Mouse (Mus musculus): ENCODE measurements at regions not wholly inside any gene's neighbourhood (a gene's known extent, or its start where the extent isn't known, plus 50 kb on each side); places are given as distances from the start of the nearest gene placed in this dataset.
A peak's percentile ranks its signal among the peaks of the same experiment; 100 is the strongest.

DNA sequence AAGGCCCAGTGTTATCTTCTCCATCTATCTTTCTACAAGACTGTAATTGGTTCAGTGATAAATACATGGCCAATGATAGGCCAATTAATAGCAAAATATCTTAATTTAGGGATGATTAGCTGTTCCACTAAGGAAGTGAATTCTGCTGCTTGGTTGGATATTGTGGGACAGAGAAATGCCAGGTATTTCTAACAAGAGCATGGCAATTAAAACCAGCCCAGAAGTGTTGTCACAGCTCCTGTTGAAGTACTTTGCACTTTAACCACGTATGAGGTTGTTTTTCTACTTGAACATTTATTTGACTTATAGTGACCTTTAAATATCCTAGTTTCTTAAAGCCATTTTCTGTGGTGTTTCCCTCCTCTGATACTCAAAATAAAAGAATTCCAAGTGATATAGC lies 65.7 kb upstream of the Acsl4 start:
- no peak for DNase-seq

DNA sequence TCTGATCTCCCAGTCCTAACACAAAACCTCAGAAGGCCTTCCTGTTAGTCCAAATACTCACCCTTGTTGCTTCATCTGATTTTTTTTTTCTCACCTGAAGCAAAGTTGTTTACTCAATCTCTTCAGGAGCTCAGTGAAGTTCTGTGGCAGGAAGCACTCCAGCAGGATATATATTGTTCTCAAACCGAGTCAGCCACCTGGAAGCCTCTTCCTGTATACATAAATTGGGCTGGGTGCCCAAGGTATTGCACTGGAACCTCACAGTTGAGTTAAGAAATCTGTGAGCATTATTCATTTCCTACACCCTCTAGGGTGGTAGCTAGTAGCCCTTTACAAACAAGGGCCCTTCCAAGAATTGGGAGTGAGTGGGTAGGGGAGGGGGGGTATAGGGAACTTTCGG lies 73.8 kb upstream of the Acsl4 start:
- no peak for DNase-seq

DNA sequence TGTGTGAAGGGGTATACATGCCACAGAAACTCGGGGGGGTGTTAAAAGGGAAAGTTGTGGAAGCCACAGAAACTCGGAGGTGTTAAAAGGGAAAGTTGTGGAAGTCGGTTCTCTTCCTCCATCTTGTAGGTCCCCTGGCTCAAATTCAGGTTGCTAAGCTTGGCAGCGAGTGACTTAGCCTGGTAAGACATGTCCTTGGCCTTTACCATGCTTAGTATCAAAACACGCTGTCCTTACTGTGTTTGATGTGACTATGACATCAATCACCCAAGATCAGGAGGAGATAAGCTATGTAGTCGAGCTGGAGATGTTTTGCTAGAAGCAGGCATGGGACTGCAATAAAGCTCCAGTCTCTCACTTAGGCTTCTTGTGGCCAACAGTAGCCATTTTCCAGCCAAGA lies 74.4 kb upstream of the Acsl4 start:
- peak; percentile 47 for DNase-seq

DNA sequence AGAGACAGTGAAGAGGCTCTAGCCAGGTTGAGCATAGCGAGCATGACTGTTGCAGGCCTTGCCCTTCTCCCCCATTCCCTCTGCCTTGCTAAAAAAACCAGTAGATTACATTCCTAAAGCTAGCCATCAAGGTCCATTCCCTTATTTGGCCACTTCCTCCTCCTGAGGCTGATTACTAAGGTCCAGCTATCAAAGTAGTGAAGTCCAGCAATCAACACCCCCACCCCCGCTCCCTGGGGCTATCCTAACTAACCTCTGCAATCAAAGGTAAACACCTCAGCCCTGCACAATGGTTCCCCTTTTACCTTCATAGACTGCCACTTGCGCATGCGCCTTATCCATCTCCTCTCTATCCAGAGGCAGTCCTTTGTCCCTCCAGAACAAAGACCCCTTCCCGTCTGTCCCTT lies 77.5 kb upstream of the Acsl4 start:
- peak; percentile 11 for DNase-seq

DNA sequence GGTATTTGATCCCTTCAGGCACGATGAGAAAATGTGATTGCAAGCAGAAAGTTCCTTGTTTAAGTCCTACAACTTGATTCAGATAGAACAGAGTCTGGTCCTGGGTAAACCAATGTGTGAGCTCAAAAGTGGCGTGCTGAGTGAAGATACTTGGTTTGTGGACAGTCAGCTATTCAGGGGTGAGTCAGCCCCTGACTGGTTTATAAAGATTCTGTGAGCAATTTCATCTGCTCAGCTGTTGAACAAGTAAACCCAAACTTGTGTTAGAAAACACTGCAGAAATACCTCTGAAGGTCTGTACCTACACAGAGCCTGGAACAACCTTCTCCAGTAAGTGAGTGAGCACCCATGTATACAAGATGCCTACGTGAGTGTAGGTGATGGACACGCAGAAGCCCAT lies 78.1 kb upstream of the Acsl4 start:
- DNase-seq = no peak

DNA sequence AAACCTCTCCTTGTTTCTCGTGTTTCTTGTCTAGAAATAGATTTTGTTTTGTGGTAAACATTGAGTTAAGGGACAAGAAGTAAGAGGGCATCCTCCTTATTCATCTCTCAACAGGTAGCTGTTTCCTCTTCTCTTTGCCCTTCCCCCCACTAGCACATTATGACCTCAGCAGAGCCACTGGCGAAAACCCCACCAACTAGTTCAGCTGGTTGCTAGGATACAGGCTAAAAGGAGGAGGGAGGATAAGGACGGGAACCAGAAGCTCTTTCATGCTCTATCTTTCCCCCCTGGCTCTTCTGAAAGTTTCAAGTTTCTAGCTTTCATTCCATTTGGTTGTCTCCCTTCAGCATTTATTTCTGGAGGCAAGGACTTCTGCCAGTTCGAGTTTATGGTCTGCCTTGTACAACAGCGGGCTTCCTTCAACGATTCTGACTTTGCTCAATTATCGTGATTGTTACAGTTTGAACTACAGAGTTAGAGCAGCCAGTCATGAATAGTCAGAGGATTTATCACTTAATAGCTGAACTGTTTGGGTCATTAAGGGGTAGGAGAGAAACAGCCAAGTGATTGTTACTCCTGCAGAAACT lies 78.8 kb upstream of the Acsl4 start:
- no peak for DNase-seq

DNA sequence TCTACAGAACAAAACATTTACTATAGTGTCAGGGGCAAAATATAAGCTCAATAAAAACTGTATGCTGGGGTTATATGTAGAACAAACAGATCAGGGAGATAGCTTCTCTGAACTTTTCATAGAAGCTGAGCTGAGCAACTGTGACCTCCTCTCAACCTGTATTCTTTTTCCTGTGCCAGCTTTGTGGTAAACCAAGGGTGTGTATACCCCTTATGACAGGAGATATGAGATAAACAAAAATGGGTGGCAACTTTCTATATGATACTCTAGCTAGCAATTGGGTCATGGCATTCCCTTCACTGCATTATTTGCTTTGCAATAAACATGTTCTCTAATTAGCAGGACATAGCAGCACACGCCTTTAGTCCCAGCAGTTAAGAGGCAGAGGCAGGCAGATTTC lies 79.7 kb upstream of the Acsl4 start:
- DNase-seq = no peak

DNA sequence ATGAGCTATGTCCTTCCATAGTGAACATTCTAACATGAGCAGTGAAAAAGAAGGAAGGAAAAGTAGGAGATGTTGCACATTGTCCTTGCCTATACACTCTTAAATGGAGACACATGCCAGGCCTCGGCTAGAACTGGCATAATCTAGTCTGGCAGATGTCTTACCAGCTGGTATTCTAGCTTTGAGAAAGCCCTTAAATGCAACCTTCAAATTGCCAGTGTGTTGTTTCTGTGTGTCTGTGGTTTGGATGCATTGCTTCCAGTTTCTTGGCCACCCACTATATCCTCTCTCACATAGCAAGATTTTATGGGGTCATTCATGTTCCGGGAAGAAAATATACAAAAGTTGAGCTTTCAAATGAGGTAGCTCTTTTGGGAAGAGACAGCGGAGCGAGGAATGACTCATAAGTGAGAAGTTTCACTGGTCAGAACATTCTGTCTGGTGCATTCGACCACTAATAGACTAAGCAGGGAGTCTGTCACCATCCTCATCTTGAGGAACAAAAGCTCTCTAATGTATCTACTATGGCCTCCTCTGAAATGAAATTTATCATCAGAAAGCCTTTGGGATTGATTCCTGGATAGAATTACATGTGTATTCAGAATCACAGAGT lies 91.0 kb upstream of the Acsl4 start:
- DNase-seq = no peak

DNA sequence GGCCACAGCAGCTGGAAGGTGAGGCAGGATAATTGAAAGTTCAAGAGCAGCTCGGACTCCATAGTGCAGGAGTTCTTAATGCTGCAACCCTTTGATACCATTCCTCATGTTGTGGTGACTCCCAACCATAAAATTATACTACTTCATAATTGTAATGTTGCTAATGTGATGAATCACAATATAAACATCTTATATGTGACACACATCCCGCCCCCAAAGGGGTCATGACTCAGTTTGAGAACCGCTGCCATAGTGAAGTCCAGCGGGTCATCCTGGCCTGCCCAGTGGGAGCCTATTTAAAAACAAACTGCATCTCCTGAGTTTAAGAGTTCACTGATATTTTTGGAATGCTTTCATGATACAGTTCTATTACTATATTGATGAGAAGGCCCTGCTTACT lies 97.7 kb upstream of the Acsl4 start:
- DNase-seq = no peak

DNA sequence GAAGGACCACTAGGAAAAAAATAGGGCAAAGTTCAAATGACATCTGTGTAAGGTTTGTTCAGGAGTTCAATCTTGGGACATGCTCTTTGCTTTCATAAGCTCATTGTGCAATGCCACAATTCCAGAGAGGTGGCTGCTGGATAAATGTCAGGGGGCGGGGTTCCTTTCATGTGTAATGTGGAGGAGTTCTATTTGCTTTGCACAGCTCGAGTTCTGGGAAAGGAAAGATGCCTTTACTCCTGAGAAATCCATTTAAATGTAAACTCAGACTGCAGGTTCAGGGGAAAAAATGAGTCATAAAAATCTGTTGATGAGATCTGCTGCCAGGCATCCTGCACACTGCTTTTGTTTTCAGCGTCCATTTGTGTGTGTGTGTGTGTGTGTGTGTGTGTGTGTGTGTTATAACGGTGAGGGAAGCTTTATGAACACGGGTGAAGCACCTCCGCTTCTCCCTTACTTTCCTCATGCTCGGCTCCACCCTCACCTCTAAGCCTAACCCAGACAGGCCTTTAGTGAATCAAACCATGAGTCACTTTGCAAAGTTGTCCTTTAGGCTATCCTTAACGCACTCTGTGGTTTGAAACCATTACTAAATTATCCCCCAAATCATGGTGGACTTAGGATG lies 99.9 kb upstream of the Acsl4 start:
- DNase-seq = peak; percentile 73

DNA sequence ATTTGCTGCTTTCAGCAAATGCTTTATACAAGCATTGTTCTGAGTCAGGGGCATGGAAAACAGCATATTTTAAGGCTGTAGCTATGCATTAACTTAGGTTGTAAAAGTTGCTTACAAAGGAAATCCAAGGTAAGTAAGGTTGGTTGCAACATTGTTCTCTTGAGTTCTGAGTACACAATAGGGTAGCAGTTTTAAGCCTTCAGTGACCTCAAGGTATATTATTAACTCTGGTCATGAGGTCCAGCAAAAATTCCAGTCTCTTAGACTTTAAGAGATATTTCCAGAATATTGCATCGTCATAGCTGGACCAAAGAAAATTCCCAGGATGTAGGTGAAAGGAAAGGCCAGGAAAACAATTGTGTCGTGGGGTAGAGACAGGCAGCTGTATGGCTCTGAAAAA lies 110.8 kb upstream of the Acsl4 start:
- DNase-seq = no peak

DNA sequence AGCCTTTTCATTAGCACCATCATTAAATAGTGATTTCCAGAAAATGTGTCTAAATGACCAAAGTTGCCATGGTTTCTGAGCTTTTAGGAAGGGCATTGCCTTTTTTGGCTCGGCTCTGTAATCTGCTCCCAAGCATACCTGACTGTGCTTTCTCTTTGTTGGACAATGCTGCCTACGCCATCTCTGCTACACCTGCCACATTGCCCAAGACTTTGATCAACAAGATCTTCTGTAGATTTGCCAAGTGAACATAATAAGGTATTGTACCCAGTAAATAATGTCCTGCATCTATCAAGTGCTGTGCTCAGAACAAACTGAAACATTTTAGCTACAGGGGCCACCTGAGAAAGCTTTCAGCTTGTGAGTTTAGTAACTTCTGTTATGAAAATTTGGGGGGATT lies 114.6 kb upstream of the Acsl4 start:
- DNase-seq = no peak

DNA sequence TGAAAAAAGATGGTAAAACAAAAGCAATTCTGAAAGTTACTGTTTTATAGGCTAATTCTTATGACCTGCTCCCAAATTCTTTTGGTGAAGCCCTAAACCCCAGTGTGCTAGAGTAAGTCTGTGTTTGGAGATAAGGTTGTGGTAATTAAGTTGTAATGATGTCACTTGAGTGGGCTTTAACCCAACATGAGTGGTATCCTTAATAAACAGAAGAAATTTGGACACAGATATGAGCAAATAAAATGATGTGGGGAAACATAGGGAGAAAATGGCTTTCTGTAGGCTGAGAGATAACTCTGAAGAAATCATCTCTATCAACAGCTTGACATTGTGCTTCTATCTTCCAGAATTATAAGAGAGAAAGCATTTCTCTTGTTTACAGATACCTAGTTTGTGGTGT lies 117.1 kb upstream of the Acsl4 start:
- no peak for DNase-seq

DNA sequence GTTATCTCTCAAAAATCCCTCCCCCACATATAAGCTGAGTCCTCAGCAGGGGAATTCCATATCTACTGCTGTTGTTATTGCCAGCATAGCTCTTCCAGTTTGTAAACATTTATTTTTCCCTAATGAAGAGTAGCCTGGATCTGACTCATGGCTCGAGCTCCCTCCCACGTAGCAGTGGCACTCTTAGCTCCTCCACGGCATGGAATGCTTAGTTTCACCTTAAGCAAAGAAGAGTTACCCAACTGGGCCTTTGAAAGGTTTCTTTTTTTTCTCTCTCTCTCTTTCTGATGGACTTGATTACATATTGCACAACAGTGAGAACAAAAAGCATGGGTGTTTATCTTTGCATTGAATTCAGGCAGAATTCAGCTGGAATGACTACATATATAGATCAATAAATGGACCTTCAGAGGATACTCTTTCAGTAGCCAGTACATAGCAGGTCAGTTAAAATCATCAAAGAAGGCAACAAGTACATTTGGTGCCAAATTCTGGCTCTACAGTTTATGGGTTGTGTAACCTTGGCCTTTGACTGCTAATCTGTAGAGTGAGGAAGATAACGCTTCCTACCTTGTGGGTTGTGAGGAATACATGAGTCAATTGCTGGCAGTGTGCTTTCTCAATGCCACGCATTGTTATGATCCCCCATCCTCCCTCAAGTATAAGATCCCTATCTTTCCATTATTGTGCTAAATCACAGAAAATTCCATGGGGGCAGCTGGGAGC lies 126.2 kb upstream of the Acsl4 start:
- DNase-seq = no peak

DNA sequence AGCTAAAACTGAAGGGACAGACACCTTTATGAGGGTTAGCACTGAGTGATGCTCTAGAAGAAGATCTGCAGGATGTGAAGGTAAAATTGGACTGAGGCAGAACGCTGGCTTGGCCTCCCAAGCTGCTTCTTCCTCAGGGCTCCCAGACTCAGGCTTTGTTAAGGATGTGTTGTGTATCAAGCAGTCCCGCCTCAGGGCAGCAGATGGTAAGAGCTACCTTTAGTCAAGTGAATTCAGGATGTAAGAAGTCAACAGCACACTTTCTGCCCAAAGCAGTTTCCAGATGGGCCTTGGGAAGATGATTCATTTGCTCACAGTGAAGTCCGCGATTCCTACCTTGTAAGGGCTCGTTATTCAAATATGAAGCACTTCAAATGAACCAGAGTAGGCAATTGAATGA lies 126.9 kb upstream of the Acsl4 start:
- DNase-seq = no peak

DNA sequence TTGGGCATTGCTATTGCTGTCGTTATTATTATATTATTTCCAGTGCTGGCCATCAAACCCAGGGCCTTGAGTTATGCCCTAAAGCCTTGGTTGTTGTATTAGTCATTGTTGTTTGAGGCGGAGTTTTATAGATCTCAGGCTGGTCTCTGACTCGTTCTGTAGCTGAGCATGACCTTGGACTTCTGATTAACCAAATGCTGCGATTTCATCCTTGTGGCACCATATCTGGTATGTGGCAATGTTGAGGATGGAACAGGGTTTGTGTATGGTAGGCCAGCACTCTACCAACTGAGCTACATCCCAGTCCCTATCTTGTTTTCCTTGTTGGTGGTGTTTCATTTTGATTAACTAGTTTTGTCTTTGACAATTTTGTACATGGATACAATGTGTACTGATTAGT lies 130.7 kb upstream of the Acsl4 start:
- peak; percentile 17 for DNase-seq

DNA sequence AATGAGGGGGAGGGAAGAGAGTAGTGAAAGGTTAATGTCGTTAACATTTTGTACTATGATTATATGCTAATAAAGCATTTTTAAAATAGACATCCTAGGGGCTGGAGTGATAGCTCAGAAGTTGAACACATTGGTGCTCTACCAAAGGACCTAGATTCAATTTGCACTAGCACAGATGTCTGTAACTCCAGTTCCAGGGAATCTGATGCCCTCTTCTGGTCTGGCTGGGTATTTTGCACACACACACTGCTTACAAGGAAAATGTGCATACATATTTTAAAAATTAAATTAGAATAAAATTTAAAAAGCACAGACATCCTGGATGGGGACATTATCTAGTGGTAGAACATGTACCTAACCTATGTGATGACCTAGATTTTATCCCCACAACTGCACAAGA lies 136.6 kb upstream of the Acsl4 start:
- DNase-seq = peak; percentile 64

DNA sequence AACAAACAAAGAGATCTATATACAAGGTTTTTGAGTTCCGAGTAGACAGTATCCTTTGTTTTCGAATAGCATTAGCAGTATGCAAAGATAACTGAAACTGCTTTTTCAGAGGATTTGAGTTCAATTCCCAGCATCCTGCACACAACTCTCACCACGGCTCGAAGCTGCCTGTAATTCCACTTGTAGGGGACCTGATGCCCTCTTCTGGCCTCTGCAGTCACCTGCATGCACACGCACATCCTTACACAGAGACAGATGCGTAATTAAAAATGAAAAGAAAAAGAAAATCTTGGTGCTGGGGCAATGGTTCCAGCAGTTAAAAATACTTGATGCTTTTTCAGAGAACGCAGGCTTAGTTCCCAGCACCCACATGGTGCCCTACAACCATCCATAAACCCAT lies 139.6 kb upstream of the Acsl4 start:
- DNase-seq = no peak

DNA sequence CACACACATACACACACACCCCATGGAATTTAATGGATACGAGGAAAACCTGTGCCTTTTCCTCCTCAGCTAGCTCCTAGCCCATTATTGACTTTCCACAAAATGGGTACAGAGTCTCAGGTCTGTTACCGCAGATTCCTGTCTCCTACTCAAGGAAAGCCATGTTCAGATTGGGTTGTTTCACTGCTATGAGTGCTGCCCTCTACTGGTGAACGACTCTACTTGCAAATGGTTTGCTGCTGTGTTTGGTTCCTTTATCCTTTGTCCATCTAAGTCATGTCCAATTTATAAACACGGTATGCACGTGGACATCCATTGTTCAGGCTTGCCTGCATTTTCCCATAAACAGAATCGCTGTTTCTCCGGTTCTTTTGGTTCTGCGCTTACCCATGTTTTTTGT lies 144.4 kb upstream of the Acsl4 start:
- DNase-seq = peak; percentile 29

DNA sequence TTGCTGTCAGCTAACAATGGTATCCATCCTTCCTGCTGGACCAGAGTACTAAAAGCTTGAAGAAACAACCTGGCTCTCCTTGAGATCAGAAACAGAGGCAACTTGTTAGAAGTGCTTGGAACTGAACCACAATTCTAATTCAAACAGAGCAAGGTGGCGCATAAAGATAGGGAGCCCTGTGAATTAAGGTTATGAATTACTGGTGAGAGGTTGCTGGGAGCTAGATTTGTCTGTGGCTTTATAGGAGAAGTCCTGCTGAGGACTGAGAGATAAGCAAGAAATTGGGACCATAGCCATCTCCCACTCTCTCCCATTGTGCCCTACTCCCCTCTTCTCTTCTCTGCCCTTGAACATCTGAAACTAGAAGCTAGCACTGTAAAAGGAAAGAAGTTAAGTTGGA lies 145.2 kb upstream of the Acsl4 start:
- DNase-seq = no peak

DNA sequence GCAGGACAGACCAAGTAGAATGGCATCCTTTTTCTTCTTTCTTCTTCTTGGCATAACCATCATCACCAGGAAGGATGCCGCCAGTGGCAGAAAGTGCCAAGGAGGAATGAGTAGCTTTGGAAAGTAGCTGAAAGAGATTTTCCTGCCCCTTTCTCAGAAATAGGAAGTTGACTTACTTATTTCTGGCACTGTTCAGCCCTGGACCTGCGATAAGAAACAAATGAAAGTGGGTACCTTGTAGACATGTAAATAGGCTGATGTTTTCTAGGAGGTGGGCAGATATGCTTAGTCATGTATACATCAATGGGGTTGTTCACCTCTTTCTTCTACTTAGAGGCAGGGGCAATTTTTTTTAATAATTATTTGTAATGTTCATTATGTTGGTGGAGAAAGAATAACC lies 145.3 kb upstream of the Tmem164 start:
- no peak for DNase-seq

DNA sequence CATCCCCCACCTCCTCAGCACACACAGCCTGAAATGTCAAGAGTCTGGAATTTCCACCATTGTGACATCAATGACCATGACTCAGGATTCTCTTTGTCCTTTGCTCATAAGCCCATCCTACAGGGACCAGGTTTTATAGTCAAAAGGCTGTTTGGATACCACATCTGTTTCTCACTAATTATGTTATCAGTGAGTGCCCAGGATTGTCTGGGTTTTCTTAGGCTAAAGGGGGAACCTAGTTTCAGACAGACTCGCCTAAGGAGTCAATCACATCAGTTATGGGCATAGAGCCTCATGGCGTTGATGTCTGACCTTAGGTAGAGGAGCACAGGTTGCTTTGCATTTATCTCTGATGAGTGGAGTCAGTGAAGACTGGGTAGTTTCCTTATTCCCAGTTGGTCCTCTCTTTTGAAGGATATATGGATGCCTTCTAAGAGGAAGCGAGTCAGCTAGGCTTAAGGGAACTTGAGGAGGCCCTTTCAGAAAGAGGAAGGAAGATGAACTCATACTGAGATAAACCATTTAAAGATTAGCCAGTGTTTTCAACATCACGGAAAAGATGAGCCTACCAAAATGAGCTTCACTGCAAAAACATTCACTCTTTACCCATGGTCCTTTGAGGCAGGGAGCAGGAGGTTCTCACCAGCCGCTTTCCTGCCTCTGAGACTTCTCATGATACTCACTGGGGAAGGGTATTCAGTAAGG lies 143.8 kb upstream of the Tmem164 start:
- DNase-seq = no peak

DNA sequence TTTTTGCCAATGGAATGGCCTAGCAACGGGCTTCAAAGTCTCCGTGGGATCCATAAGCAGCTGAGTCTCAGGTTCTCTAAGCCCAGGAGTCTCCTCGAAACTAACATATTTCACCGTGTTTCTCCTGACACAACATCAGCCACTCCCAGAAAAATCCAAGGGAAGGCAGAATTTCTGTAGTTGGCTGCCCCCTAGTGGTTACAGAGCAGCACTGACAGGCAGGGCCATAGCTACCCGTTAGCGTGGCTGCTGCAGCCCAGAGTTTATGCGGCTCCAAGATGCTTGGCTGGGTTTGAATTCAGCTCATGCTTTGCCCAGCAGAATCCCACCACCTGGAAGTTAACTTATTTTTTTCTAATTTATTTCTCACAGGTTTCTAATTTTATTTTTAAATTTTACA lies 140.9 kb upstream of the Tmem164 start:
- peak; percentile 73 for DNase-seq

Data from adrenal gland, postnatal 14 days (tissue).